Mouse (Mus musculus) spleen, adult 2 months (tissue): ENCODE results near the gene Aqp12. TPM values are rescaled to one million over a fixed set of nuclear protein-coding genes. Genes with fewer than 3 reads are reported as not detected.

Source experiments
- DNase-seq, 2 experiments: peaks; one replicate each; pipeline versions ENCODE4 v3.0.0 to v3.0.0-alpha.2; 2012 to 2021; ENCODE audit warnings: low spot score in 2 of 2, low read depth in 1 of 2
- H3K27ac ChIP-seq: fragments of 200-500 bp; 2 replicates; pipeline ENCODE4 v1.5.1; 2012; ENCODE audit warnings: low read length, inconsistent platforms; ENCODE audit not compliant: insufficient read depth
- H3K27me3 ChIP-seq: fragments of 200-500 bp; 2 replicates; pipeline ENCODE4 v1.6.1; 2012; ENCODE audit warnings: mild to moderate bottlenecking, moderate library complexity, low read length, inconsistent platforms; ENCODE audit not compliant: control insufficient read depth, insufficient read depth
- H3K36me3 ChIP-seq: fragments of 200-500 bp; 2 replicates; pipeline ENCODE4 v1.6.1; 2012; ENCODE audit warnings: mild to moderate bottlenecking, low read length, inconsistent platforms; ENCODE audit not compliant: control insufficient read depth, insufficient read depth
- H3K4me1 ChIP-seq: fragments of 200-500 bp; 2 replicates; pipeline ENCODE4 v1.6.1; 2011; ENCODE audit warnings: inconsistent platforms; ENCODE audit not compliant: control insufficient read depth, insufficient read depth, insufficient read length
- H3K4me3 ChIP-seq: fragments of 200-500 bp; 2 replicates; pipeline ENCODE4 v1.5.1; 2011; ENCODE audit warnings: mild to moderate bottlenecking, inconsistent platforms; ENCODE audit not compliant: insufficient read depth, insufficient read length; ENCODE audit errors: extremely low read depth
- CTCF ChIP-seq: fragments of 200-500 bp; IDR thresholded peaks from 2 replicates; pipeline ENCODE4 v1.5.1; 2011; ENCODE audit warnings: mild to moderate bottlenecking, inconsistent platforms; ENCODE audit not compliant: insufficient read depth, insufficient read length, insufficient replicate concordance; ENCODE audit errors: extremely low read depth
- POLR2A ChIP-seq: fragments of 200-500 bp; IDR thresholded peaks from 2 replicates; pipeline ENCODE4 v1.6.1; 2011; ENCODE audit warnings: low read depth, low read length, inconsistent platforms
- WGBS: fragments of 180-500 bp; shearing (Covaris S2); methylation state at CpG from one replicate; pipeline ENCODE4 v1.1.7; 2018; 5-methylcytosine and 5-hydroxymethylcytosine counted together
- polyA plus RNA-seq: library from polyadenylated mRNA; depleted of rRNA; stranded (reverse); fragments of >200 nt; gene quantifications from 2 replicates; pipeline ENCODE4 v1.2.3, GENCODE M21; 2012; rRNA removed

The Aqp12 gene
- polyA plus RNA-seq, 1 experiment = 28.4 TPM

DNA sequence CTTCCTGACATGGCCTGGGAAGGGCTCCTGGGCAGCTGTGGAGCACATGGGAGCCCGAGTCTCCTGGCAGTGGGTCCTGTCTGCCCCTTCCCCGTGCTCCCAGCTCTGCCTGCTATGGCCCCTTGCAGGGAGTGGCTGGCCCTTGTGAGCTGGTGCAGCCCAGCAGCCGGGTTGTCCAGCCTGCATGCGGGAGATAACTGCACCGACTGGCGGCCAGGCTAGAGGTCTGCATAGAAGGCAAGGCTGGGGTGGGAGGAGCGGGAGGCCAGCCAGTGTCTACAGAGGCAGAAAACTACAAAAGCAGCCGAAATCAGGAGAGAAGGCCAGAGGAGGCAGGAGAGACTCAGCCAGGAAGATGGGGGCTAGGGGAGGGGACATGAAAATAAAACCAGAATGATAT, 27.9 kb downstream of the Aqp12 start:
- 80% methylated on average over 8 of the region's 8 CpGs for WGBS
- H3K36me3 ChIP-seq = no peaks in the 10 kb centered on the region
- no peaks in the 10 kb centered on the region for H3K27me3 ChIP-seq
- no peak for TF ChIP-seq POLR2A
- TF ChIP-seq CTCF = no peak
- DNase-seq = no peak
- no peaks in the 10 kb centered on the region for H3K4me1 ChIP-seq
- H3K4me3 ChIP-seq = no peak overlapping the region
- H3K27ac ChIP-seq = no peak overlapping the region

- Histone ChIP-seq H3K36me3 (no peaks in the 10 kb centered on the region), H3K4me1 (no peaks in the 10 kb centered on the region), H3K27me3 (no peaks in the 10 kb centered on the region), H3K4me3 (no peak overlapping the region), H3K27ac (no peak overlapping the region)
- TF ChIP-seq POLR2A (no peak), CTCF (no peak)
- WGBS = 77% methylated on average over 4 of the region's 4 CpGs
- no peak for DNase-seq
These were observed 29.8 kb downstream of the Aqp12 start for GRCm38 (mm10) chr1:93035981-93036380.

DNA sequence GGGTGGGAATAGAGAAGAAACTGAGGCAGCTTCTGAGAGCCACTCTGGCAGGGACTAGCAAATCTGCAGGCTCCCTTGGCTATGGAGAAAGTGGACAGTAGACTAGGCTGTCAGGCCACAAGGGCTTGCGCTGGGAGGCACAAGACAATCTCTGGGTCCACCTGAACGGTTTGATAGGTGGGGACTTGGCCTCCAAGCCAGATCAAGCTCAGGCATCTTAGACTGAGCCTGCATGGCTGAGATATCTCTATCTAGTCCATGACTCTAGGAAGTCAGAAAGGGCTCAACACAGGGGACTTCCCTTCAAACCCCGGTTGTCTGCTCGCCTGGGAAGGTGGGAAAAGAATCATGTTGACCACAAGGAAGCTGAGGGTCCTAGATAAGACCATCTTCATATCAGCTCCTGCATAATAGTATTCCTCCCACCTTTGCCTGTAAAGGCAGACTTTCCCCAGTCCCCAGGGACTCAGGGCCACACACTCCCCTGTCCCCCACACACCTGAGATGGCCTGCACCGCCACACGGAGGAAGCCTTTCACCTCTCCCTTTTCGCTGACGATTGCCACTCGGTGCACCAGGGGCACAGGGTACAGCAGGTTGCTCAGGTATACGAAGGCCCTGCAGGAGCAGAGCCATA, 40.1 kb downstream of the Aqp12 start:
- no peaks in the 10 kb centered on the region for H3K36me3 ChIP-seq
- no peaks in the 10 kb centered on the region for H3K27me3 ChIP-seq
- no peak overlapping the region for H3K27ac ChIP-seq
- 77% methylated on average over 10 of the region's 10 CpGs for whole genome bisulfite sequencing
- TF ChIP-seq CTCF (no peak), POLR2A (no peak)
- no peaks in the 10 kb centered on the region for H3K4me1 ChIP-seq
- no peak for DNase-seq
- no peak overlapping the region for H3K4me3 ChIP-seq

GRCm38 (mm10) chr1:93050071-93050470, 43.9 kb downstream of the Aqp12 start:
- no peak for DNase-seq
- no peak overlapping the region for H3K4me3 ChIP-seq
- H3K4me1 ChIP-seq = no peaks in the 10 kb centered on the region
- H3K36me3 ChIP-seq = no peaks in the 10 kb centered on the region
- TF ChIP-seq POLR2A (no peak), CTCF (no peak)
- 96% methylated on average over 3 of the region's 3 CpGs for WGBS
- H3K27ac ChIP-seq = no peak overlapping the region
- no peaks in the 10 kb centered on the region for H3K27me3 ChIP-seq

GRCm38 (mm10) chr1:93051124-93051833, 45.1 kb downstream of the Aqp12 start:
- H3K27me3 ChIP-seq = no peaks in the 10 kb centered on the region
- no peaks in the 10 kb centered on the region for H3K36me3 ChIP-seq
- no peak overlapping the region for H3K4me3 ChIP-seq
- TF ChIP-seq CTCF = no peak
- TF ChIP-seq POLR2A = no peak
- no peaks in the 10 kb centered on the region for H3K4me1 ChIP-seq
- WGBS = 49% methylated on average over 20 of the region's 23 CpGs
- no peak for DNase-seq
- H3K27ac ChIP-seq = no peak overlapping the region

Other genes starting within 250 kb of the Aqp12 start
- 11.1 and 11.2 TPM in 2 replicates for gene Gpc1, start 174.7 kb upstream of the Aqp12 start, polyA plus RNA-seq
- gene Ankmy1, start 103.4 kb upstream of the Aqp12 start, polyA plus RNA-seq = 0.18 and 0.19 TPM in 2 replicates
- 12.7 and 23.3 TPM in 2 replicates for gene Dusp28, start 99.4 kb upstream of the Aqp12 start, polyA plus RNA-seq
- gene Rnpepl1, start 95.6 kb upstream of the Aqp12 start, polyA plus RNA-seq = 164 and 234 TPM in 2 replicates
- gene Capn10, start 72.0 kb upstream of the Aqp12 start, polyA plus RNA-seq = 14.3 and 18.9 TPM in 2 replicates
- gene Gpr35, start 55.5 kb upstream of the Aqp12 start, polyA plus RNA-seq = 19.1 and 20.7 TPM in 2 replicates
- 0.49 and 0.77 TPM in 2 replicates for gene Kif1a, start 95.6 kb downstream of the Aqp12 start, polyA plus RNA-seq
- gene Agxt, start 128.9 kb downstream of the Aqp12 start, polyA plus RNA-seq = not detected in 2 replicates
- gene 2310007B03Rik, start 154.6 kb downstream of the Aqp12 start, polyA plus RNA-seq = not detected in 2 replicates
- gene Crocc2, start 162.4 kb downstream of the Aqp12 start, polyA plus RNA-seq = 0.08 and 0.16 TPM in 2 replicates
- 12.5 and 12.8 TPM in 2 replicates for gene Sned1, start 229.5 kb downstream of the Aqp12 start, polyA plus RNA-seq